Mouse (Mus musculus) CH12.LX (cell line): Measurements from ENCODE around the gene Ptges3. TPM values are rescaled to one million over a fixed set of nuclear protein-coding genes. Genes with fewer than 3 reads are reported as not detected.

Experiments used
- DNase-seq: peaks from one replicate; pipeline ENCODE4 v3.0.0-alpha.2; 2013; ENCODE audit errors: extremely low read depth
- H3K27ac ChIP-seq: 2 replicates; pipeline ENCODE4 v1.5.1; 2012; ENCODE audit warnings: low read depth, mild to moderate bottlenecking, control low read depth, moderate library complexity; ENCODE audit not compliant: insufficient read depth
- H3K27me3 ChIP-seq: replicated peaks from 2 replicates; pipeline ENCODE3; 2012; ENCODE audit warnings: inconsistent platforms
- H3K36me3 ChIP-seq, 2 experiments: replicated peaks in 1 of 2; 2 replicates each; pipeline versions ENCODE3 to v1.6.1; 2012; ENCODE audit warnings: inconsistent platforms in 1 of 2, low read length in 1 of 2, mild to moderate bottlenecking in 1 of 2, mixed read lengths in 1 of 2, moderate library complexity in 1 of 2; ENCODE audit not compliant: control insufficient read depth in 1 of 2, insufficient read depth in 1 of 2
- H3K4me1 ChIP-seq, 2 experiments: 2 replicates each; pipeline ENCODE4 v1.6.1; 2012; ENCODE audit warnings: inconsistent platforms in 1 of 2, moderate library complexity in 1 of 2; ENCODE audit not compliant: insufficient read depth in 2 of 2, control insufficient read depth in 1 of 2
- H3K4me2 ChIP-seq: 2 replicates; pipeline ENCODE4 v1.6.1; 2012; ENCODE audit warnings: low read depth, mild to moderate bottlenecking, control low read depth; ENCODE audit not compliant: poor library complexity, insufficient read depth, severe bottlenecking
- H3K4me3 ChIP-seq, 3 experiments: fragments of 150-350 bp in 1 of 3; sonication (generic) in 1 of 3; replicated peaks in 1 of 3; 2 replicates each; pipeline versions ENCODE3 to v1.5.1; 2011 to 2012; ENCODE audit warnings: low read depth in 2 of 3, low read length in 2 of 3, mild to moderate bottlenecking in 2 of 3, moderate library complexity in 2 of 3, control low read depth in 1 of 3, improper control_type of control experiment in 1 of 3, inconsistent platforms in 1 of 3, mixed read lengths in 1 of 3; ENCODE audit not compliant: poor library complexity in 1 of 3
- H3K79me2 ChIP-seq: replicated peaks from 2 replicates; pipeline ENCODE4 v1.6.1; 2012; ENCODE audit warnings: mild to moderate bottlenecking, moderate library complexity; ENCODE audit not compliant: control insufficient read depth, poor library complexity, insufficient read depth, severe bottlenecking; ENCODE audit errors: extremely low read depth
- H3K9ac ChIP-seq: 2 replicates; pipeline ENCODE4 v1.6.1; 2012; ENCODE audit warnings: low read depth, mild to moderate bottlenecking, control low read depth, moderate library complexity; ENCODE audit not compliant: insufficient read depth
- H3K9me3 ChIP-seq: replicated peaks from 2 replicates; pipeline ENCODE3; 2012; ENCODE audit warnings: low read length, inconsistent platforms, mixed read lengths
- BHLHE40 ChIP-seq: IDR thresholded peaks from 2 replicates; pipeline ENCODE4 v1.6.1; 2011; ENCODE audit warnings: mild to moderate bottlenecking, low read depth, low read length, improper control_type of control experiment
- CHD1 ChIP-seq: IDR thresholded peaks from 2 replicates; pipeline ENCODE4 v1.6.1; 2012; ENCODE audit warnings: low read depth, low read length, improper control_type of control experiment, inconsistent platforms
- CHD2 ChIP-seq: IDR thresholded peaks from 2 replicates; pipeline ENCODE4 v1.6.1; 2011; ENCODE audit warnings: low read length, improper control_type of control experiment
- E2F4 ChIP-seq: IDR thresholded peaks from 2 replicates; pipeline ENCODE4 v1.6.1; 2011; ENCODE audit warnings: low read depth, low read length, improper control_type of control experiment; ENCODE audit not compliant: insufficient replicate concordance
- ELF1 ChIP-seq: IDR thresholded peaks from 2 replicates; pipeline ENCODE4 v1.6.1; 2014; ENCODE audit warnings: low read depth, mild to moderate bottlenecking, inconsistent platforms, low read length, improper control_type of control experiment
- EP300 ChIP-seq: IDR thresholded peaks from 2 replicates; pipeline ENCODE4 v1.6.1; 2011; ENCODE audit warnings: low read length, improper control_type of control experiment
- ETS1 ChIP-seq: conservative IDR thresholded peaks from 2 replicates; pipeline ENCODE4 v1.6.1; 2012; ENCODE audit warnings: low read depth, mild to moderate bottlenecking, inconsistent platforms, low read length, improper control_type of control experiment, moderate library complexity
- GABPA ChIP-seq: IDR thresholded peaks from 2 replicates; pipeline ENCODE4 v1.6.1; 2012; ENCODE audit warnings: low read depth, low read length, improper control_type of control experiment, inconsistent platforms; ENCODE audit not compliant: insufficient replicate concordance
- HCFC1 ChIP-seq: IDR thresholded peaks from 2 replicates; pipeline ENCODE4 v1.6.1; 2012; ENCODE audit warnings: low read depth, mild to moderate bottlenecking, inconsistent platforms, low read length, improper control_type of control experiment
- IRF4 ChIP-seq: IDR thresholded peaks from 2 replicates; pipeline ENCODE4 v1.6.1; 2014; ENCODE audit warnings: low read depth, mild to moderate bottlenecking, inconsistent platforms, low read length, improper control_type of control experiment
- JUN ChIP-seq: IDR thresholded peaks from 2 replicates; pipeline ENCODE4 v1.6.1; 2011; ENCODE audit warnings: low read depth, mild to moderate bottlenecking, low read length, improper control_type of control experiment, moderate library complexity; ENCODE audit not compliant: insufficient read depth
- JUND ChIP-seq: conservative IDR thresholded peaks from 2 replicates; pipeline ENCODE4 v1.6.1; 2011; ENCODE audit warnings: low read depth, low read length, improper control_type of control experiment
- KAT2A ChIP-seq: IDR thresholded peaks from 2 replicates; pipeline ENCODE4 v1.6.1; 2012; ENCODE audit warnings: low read length, improper control_type of control experiment, inconsistent platforms; ENCODE audit not compliant: insufficient replicate concordance
- MAFK ChIP-seq: IDR thresholded peaks from 2 replicates; pipeline ENCODE4 v1.6.1; 2011; ENCODE audit warnings: low read length, improper control_type of control experiment; ENCODE audit not compliant: insufficient replicate concordance
- MAX ChIP-seq: IDR thresholded peaks from 2 replicates; pipeline ENCODE4 v1.6.1; 2011; ENCODE audit warnings: low read length, improper control_type of control experiment
- MAZ ChIP-seq: IDR thresholded peaks from 2 replicates; pipeline ENCODE4 v1.6.1; 2012; ENCODE audit warnings: low read depth, mild to moderate bottlenecking, inconsistent platforms, low read length, improper control_type of control experiment, moderate library complexity
- MXI1 ChIP-seq: IDR thresholded peaks from 2 replicates; pipeline ENCODE4 v1.6.1; 2011; ENCODE audit warnings: mild to moderate bottlenecking, low read depth, low read length, improper control_type of control experiment
- MYC ChIP-seq: IDR thresholded peaks from 2 replicates; pipeline ENCODE4 v1.6.1; 2011; ENCODE audit warnings: low read depth, mild to moderate bottlenecking, improper control_type of control experiment, low read length
- NELFE ChIP-seq: IDR thresholded peaks from 2 replicates; pipeline ENCODE4 v1.6.1; 2011; ENCODE audit warnings: low read depth, low read length, improper control_type of control experiment
- NRF1 ChIP-seq: IDR thresholded peaks from 2 replicates; pipeline ENCODE4 v1.6.1; 2014; ENCODE audit warnings: low read depth, mild to moderate bottlenecking, inconsistent platforms, low read length, improper control_type of control experiment, moderate library complexity
- PAX5 ChIP-seq: IDR thresholded peaks from 2 replicates; pipeline ENCODE4 v1.6.1; 2012; ENCODE audit warnings: low read length, inconsistent platforms, mixed read lengths
- POLR2A ChIP-seq: IDR thresholded peaks from 2 replicates; pipeline ENCODE4 v1.6.1; 2011; ENCODE audit warnings: low read depth, mild to moderate bottlenecking, improper control_type of control experiment, low read length
- RCOR1 ChIP-seq: conservative IDR thresholded peaks from 2 replicates; pipeline ENCODE4 v1.6.1; 2012; ENCODE audit warnings: low read depth, mild to moderate bottlenecking, inconsistent platforms, low read length, improper control_type of control experiment
- SIN3A ChIP-seq: IDR thresholded peaks from 2 replicates; pipeline ENCODE4 v1.6.1; 2012; ENCODE audit warnings: low read length, improper control_type of control experiment, inconsistent platforms
- SMC3 ChIP-seq: IDR thresholded peaks from 2 replicates; pipeline ENCODE4 v1.6.1; 2011; ENCODE audit warnings: low read depth, low read length, improper control_type of control experiment
- TBP ChIP-seq: conservative IDR thresholded peaks from 2 replicates; pipeline ENCODE4 v1.6.1; 2011; ENCODE audit warnings: low read depth, low read length, improper control_type of control experiment
- TCF12 ChIP-seq: IDR thresholded peaks from 2 replicates; pipeline ENCODE4 v1.6.1; 2014; ENCODE audit warnings: low read depth, mild to moderate bottlenecking, inconsistent platforms, low read length, improper control_type of control experiment
- UBTF ChIP-seq: IDR thresholded peaks from 2 replicates; pipeline ENCODE4 v1.6.1; 2012; ENCODE audit warnings: low read depth, mild to moderate bottlenecking, inconsistent platforms, low read length, improper control_type of control experiment, moderate library complexity
- USF1 ChIP-seq: IDR thresholded peaks from 2 replicates; pipeline ENCODE4 v1.6.1; 2014; ENCODE audit warnings: low read depth, mild to moderate bottlenecking, inconsistent platforms, low read length, improper control_type of control experiment
- ZC3H11A ChIP-seq: IDR thresholded peaks from 2 replicates; pipeline ENCODE4 v1.6.1; 2012; ENCODE audit warnings: low read depth, mild to moderate bottlenecking, inconsistent platforms, low read length, improper control_type of control experiment
- ZKSCAN1 ChIP-seq: IDR thresholded peaks from 2 replicates; pipeline ENCODE4 v1.6.1; 2012; ENCODE audit warnings: low read depth, inconsistent platforms, low read length, improper control_type of control experiment, borderline replicate concordance
- dilution Hi-C: fragments of 300-500 bp; cut with MboI; formaldehyde crosslinking; loops from 2 replicates; pipeline ENCODE4 v1.14.3; 2020; ENCODE audit warnings: low sequenced_read_pairs; ENCODE audit not compliant: extremely low pct_unique_long_range_greater_than_20kb, extremely low pct_ligation_motif_present
- in situ Hi-C: fragments of 300-500 bp; cut with MboI; formaldehyde crosslinking; loops from 3 replicates; pipeline ENCODE4 v1.14.3; 2019; ENCODE audit warnings: low sequenced_read_pairs, low pct_ligation_motif_present, low pct_unique_long_range_greater_than_20kb, mixed read lengths
- polyA plus RNA-seq: library from polyadenylated mRNA; unstranded; fragments of >175 nt; gene quantifications from 2 replicates; pipeline ENCODE4 v1.2.1, GENCODE M21; 2012; ENCODE audit warnings: low read depth; ENCODE audit not compliant: insufficient read length
- total RNA-seq, 2 experiments: library from RNA; depleted of rRNA; stranded (reverse); fragments of 300-350 nt in 1 of 2; fragments of >200 nt in 1 of 2; gene quantifications; 2 replicates each; pipeline ENCODE4 v1.2.3; 2012 to 2014

The Ptges3 gene
- total and polyA plus RNA-seq, 3 experiments, result 124 to 274 (median 196) TPM

- TF ChIP-seq NRF1, result no peak
- peak; percentile 33; the same call in 1 of the 2 replicates for TF ChIP-seq HCFC1
- no peak for TF ChIP-seq ZC3H11A
- no peak for TF ChIP-seq PAX5
- TF ChIP-seq JUND, result no peak
- TF ChIP-seq MXI1, result peak; percentile 42; the same call in 1 of the 2 replicates
- peak; percentile 18; the same call in 1 of the 2 replicates for TF ChIP-seq TCF12
- no peak for TF ChIP-seq RCOR1
- peak; percentile 21; the same call in 1 of the 2 replicates for TF ChIP-seq NELFE
- peak; percentile 75 for TF ChIP-seq SMC3
- no peak for TF ChIP-seq UBTF
- TF ChIP-seq MAX, result peak; percentile 50; the same call in 1 of the 2 replicates
- no peak for TF ChIP-seq TBP
- no peak for TF ChIP-seq BHLHE40
- no peak for TF ChIP-seq MAFK
- TF ChIP-seq MYC, result peak; percentile 68; the same call in 1 of the 2 replicates
- TF ChIP-seq GABPA, result no peak
- TF ChIP-seq JUN, result no peak
- peak; percentile 50; the same call in 1 of the 2 replicates for TF ChIP-seq ELF1
- TF ChIP-seq E2F4, result no peak
Measured at GRCm38 (mm10) chr10:128090651-128091563, 32.2 kb downstream of the Ptges3 start (continued).

- no peaks in the 10 kb centered on the region for H3K27me3 ChIP-seq
- dilution Hi-C loops (no loop called here), in situ Hi-C loops (loop anchor here (5.0 to 10.0 kb wide), 2 partner anchors 53 to 100 kb away; partner anchors contain the start of gene Gls2)
- H3K4me3 ChIP-seq, result peak within 1 kb of the TSS; percentile 78 to 90 (median 86)
- H3K36me3 ChIP-seq, result peaks cover 27 to 32% of the 10 kb centered on the region in 2 experiments
- H3K9ac ChIP-seq, result peak within 1 kb of the TSS; percentile 87
- peaks cover 5% of the 10 kb centered on the region for H3K79me2 ChIP-seq
- peak within 1 kb of the TSS; percentile 95 for H3K4me2 ChIP-seq
- peak within 1 kb of the TSS; percentile 83 for H3K27ac ChIP-seq
- DNase-seq, result peak; percentile 85
- no peaks in the 10 kb centered on the region for H3K9me3 ChIP-seq
- peaks cover 4 to 59% of the 10 kb centered on the region in 2 experiments; a peak in 3 of 4 replicates for H3K4me1 ChIP-seq
- no peak for TF ChIP-seq ZKSCAN1
- peak; percentile 20; the same call in 1 of the 2 replicates for TF ChIP-seq ELF1
- no peak for TF ChIP-seq TBP
- TF ChIP-seq POLR2A, result no peak; the same call in 1 of the 2 replicates
- no peak for TF ChIP-seq HCFC1
- no peak for TF ChIP-seq IRF4
- no peak for TF ChIP-seq MXI1
- no peak for TF ChIP-seq GABPA
- TF ChIP-seq SIN3A, result peak; percentile 58; the same call in 1 of the 2 replicates
- 0 out of 2 replicates have a peak, but pooled peaks have one; percentile 28 for TF ChIP-seq MAZ
- no peak for TF ChIP-seq CHD2
- no peak; the same call in 1 of the 2 replicates for TF ChIP-seq MAFK
- TF ChIP-seq NRF1, result no peak
- TF ChIP-seq CHD1, result no peak
- no peak for TF ChIP-seq ZC3H11A
- TF ChIP-seq EP300, result no peak
- no peak for TF ChIP-seq BHLHE40
- no peak for TF ChIP-seq TCF12
- no peak for TF ChIP-seq KAT2A
- 0 out of 2 replicates have a peak, but pooled peaks have one; percentile 15 for TF ChIP-seq ETS1
- TF ChIP-seq USF1, result no peak
Measured at GRCm38 (mm10) chr10:128091564-128092505, 33.1 kb downstream of the Ptges3 start, which contains the start of gene Baz2a. Baz2a (plus strand) TSS chr10:128091577.
